Mouse (Mus musculus) embryo, embryonic 10 days (tissue): ENCODE results near the gene Elmo3.

Experiments used
- DNase-seq: peaks from one replicate; pipeline ENCODE4 v3.0.0-alpha.2; 2015; ENCODE audit warnings: low spot score

The Elmo3 gene

GRCm38 (mm10) chr8:105326968-105327367 lies 21.6 kb downstream of the Elmo3 start:
- no peak for DNase-seq

DNA sequence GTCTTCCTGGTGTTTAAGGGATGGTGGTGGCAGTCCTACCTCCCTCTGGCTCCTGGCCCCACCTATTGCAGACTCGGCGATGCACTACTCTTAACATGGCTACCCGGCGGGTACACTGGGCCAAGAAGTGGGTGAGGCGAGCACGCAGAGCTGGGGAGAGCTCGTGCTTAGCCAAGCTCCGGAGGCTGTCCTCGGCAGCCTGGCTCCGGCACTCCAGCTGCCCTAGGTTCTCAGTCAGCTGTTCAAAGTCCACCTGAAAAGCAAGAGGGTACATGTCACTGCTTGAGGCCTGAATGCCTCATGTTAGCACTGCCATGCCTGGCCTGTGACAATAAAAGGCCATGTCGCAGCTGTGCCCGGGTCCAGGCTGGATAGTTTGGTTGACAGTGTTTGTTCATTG lies 24.9 kb downstream of the Elmo3 start:
- DNase-seq: no peak

- DNase-seq: no peak
Measured at GRCm38 (mm10) chr8:105331469-105331868, 26.1 kb downstream of the Elmo3 start.

DNA sequence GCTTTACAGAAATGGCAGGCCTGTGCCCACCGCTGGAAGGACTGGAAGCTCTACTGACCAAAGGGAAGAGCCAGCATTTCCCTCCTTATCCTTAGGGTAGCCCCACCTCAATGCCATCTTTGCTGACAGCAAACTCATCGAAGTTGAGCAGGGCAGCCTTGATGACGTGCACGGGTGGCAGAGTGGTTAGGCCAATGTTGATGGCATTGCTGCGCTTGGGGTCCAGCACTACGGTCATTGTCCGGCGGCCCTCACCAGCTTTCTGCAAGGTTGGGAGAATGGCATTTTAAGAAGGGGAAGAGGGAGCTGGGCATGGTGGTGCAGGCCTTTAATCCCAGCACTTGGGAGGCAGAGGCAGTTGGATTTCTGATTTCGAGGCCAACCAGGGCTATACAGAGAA lies 26.5 kb downstream of the Elmo3 start:
- no peak for DNase-seq

DNA sequence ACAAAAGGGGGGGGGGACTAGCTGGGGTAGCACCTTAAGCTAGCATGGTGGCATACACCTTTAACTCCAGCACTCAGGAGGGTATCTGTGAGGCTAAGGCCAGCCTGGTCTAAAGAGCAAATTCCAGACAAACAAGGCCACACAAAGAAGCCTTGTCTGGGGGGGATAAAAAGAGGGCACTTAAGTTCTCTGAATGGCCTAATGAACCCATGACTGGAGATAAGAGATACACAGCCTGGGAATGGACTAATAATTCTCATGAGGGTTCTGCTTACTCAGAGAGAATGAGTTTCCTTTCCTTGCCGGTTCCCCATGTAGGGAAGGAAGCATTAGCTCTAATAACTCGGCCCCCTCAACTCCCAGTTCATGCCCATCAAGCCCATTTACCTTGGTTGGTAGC lies 27.1 kb downstream of the Elmo3 start:
- DNase-seq: no peak

- DNase-seq: no peak
Measured at GRCm38 (mm10) chr8:105336373-105337130, 31.2 kb downstream of the Elmo3 start.

- no peak for DNase-seq
Measured at GRCm38 (mm10) chr8:105338992-105339391, 33.6 kb downstream of the Elmo3 start.

GRCm38 (mm10) chr8:105339886-105340635 lies 34.7 kb downstream of the Elmo3 start:
- DNase-seq: no peak

GRCm38 (mm10) chr8:105341399-105341798 lies 36.0 kb downstream of the Elmo3 start:
- DNase-seq: no peak

GRCm38 (mm10) chr8:105342768-105343167 lies 37.4 kb downstream of the Elmo3 start:
- no peak for DNase-seq

- no peak for DNase-seq
Measured at GRCm38 (mm10) chr8:105343791-105344574, 38.6 kb downstream of the Elmo3 start.

GRCm38 (mm10) chr8:105345061-105345975 lies 39.9 kb downstream of the Elmo3 start:
- no peak for DNase-seq

- DNase-seq: peak; percentile 81
Measured at GRCm38 (mm10) chr8:105346611-105347427, 41.4 kb downstream of the Elmo3 start.

- peak; percentile 97 for DNase-seq
Measured at GRCm38 (mm10) chr8:105347428-105348221, 42.2 kb downstream of the Elmo3 start, which contains the start of gene Fhod1. Gene Fhod1 (minus strand): TSS chr8:105347953.

DNA sequence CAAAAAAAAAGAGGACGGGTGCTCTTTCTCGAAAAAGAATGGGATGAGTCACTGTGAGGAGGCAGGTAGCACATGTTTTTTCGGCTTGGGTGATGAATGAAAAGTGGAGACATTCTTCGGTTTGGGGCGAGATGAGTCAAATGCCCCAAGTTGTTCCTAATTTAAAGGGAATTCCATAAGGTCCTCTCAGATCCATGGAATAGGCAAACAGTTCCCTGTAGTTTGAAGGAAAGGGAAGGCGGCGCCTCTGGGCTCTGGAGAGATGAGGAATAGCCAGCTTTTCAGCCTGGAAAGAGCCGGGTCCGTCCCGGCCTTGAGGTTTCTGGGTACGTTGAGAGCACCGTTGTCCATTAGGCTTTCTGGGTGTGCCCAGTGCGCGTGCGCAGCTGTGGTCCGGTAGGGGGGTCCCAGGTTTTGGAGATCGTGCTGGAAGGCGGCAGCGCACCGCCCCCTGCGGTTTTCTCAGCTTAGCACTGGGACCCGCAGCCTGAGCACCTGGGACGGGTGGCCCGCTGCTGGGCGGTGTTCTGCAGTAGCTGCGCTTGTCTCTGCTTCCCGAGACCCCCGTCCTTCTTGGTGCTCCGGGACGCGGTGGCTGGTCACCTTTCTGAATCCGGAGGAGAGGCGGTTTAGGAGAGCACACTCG lies 43.2 kb downstream of the Elmo3 start, which contains the start of gene Slc9a5:
Slc9a5 (plus strand) TSS at position 394 of the 646 bp plus-strand sequence.
- peak; percentile 88 for DNase-seq

DNA sequence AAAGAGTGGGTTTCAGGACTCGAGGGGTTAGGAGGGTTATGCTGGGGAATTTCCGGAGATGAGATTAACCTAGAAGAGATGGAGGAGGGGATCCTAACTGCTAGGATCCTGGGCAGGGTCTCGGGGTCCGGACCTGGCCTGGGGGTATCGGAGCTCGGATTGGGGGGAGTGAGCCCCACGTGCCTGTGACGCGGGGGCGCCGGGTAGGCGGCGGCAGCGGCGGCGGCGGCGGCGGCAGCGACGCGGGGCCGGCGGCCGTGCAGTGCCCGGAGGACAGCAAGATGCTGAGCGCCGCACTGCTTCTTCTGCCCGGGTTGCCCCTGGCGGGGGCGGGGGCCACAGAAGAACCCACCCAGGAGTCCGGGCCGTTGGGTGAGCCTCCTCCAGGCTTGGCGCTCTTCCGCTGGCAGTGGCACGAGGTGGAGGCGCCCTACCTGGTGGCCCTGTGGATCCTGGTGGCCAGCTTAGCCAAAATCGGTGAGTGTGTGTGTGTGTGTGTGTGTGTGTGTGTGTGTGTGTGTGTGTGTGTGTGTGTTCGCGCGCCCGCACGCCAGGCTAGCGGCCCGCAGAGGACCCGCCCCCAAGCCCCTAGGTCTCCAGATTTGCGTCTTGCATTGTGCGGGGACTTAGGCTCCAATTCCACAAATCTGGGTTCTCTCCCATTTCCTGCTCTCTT lies 43.8 kb downstream of the Elmo3 start:
- peak; percentile 45 for DNase-seq

DNA sequence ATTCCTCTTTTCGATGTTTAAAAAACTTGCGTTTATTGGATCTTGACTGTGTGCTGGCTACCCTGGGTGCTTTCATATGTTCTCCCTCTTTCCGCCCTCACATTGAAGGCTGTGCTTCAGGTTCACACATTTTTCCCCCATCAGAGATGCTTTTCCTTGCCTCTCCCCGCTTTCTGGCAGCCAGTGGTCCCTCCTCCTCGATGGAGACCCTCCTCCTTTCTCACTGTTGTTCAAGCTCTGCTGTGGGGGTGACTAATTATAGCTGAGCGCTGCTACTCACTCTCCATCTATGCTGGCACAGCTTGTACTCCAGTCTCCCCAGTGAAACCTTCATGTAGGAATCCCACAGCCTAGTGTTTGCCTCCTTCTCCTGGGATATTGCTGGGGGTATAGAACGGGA lies 44.8 kb downstream of the Elmo3 start:
- DNase-seq: peak; percentile 41

DNA sequence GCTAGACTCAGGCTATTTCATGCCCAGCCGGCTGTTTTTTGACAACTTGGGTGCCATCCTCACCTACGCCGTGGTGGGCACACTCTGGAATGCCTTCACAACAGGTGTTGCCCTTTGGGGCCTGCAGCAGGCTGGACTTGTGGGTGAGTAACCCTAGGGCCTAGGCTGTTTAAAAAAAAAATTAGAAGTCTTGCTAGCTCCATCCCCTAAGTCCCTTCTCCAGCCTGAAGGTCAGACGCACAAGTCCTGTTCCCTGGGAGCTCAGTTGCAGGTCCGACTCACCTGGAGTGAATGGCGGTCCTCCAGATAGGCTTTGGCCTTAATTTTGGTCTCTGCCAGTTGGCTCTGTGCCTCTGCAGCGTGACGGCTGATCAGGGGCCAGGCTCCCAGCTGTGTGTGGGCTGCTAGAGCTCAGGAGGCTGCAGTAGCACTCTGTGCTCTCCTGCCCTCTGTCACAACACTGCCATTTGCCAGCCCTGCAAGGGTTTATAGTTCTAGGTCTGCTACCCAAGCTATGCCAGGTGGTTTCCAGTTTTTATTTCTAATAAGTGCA lies 48.3 kb downstream of the Elmo3 start:
- no peak for DNase-seq
